Mouse (Mus musculus) limb, embryonic 13.5 days (tissue): ENCODE results near the gene Doc2g. TPM values are rescaled to one million over a fixed set of nuclear protein-coding genes. Genes with fewer than 3 reads are reported as not detected.

Experiments
- ATAC-seq: fragments of 200-750 bp; cut with Nextera tagmentation; 2 replicates; pipeline ENCODE4 v1.8.0; 2017; ENCODE audit warnings: low read depth, moderate number of reproducible peaks, moderate TSS enrichment; ENCODE audit not compliant: low FRiP score
- H3K27ac ChIP-seq: fragments of 300-500 bp; sonication (generic); 2 replicates; pipeline ENCODE4 v1.5.1; 2015; ENCODE audit warnings: inconsistent platforms, mild to moderate bottlenecking, moderate library complexity
- H3K27me3 ChIP-seq: fragments of 300-500 bp; sonication (generic); 2 replicates; pipeline ENCODE4 v1.6.1; 2015; ENCODE audit warnings: mild to moderate bottlenecking, inconsistent platforms
- H3K36me3 ChIP-seq: fragments of 300-500 bp; sonication (generic); 2 replicates; pipeline ENCODE4 v1.6.1; 2015; ENCODE audit warnings: inconsistent platforms, mild to moderate bottlenecking, moderate library complexity
- H3K4me1 ChIP-seq: fragments of 300-500 bp; sonication (generic); 2 replicates; pipeline ENCODE4 v1.6.1; 2015; ENCODE audit warnings: inconsistent platforms
- H3K4me2 ChIP-seq: fragments of 300-500 bp; sonication (generic); replicated peaks from 2 replicates; pipeline ENCODE4 v1.6.1; 2015; ENCODE audit warnings: inconsistent platforms, mild to moderate bottlenecking, moderate library complexity
- H3K4me3 ChIP-seq: fragments of 300-500 bp; sonication (generic); 2 replicates; pipeline ENCODE4 v1.5.1; 2015; ENCODE audit warnings: moderate library complexity, mild to moderate bottlenecking, inconsistent platforms
- H3K9ac ChIP-seq: fragments of 300-500 bp; sonication (generic); 2 replicates; pipeline ENCODE4 v1.6.1; 2015; ENCODE audit warnings: mild to moderate bottlenecking, inconsistent platforms
- H3K9me3 ChIP-seq: fragments of 300-500 bp; sonication (generic); 2 replicates; pipeline ENCODE4 v1.6.1; 2016; ENCODE audit warnings: inconsistent platforms
- WGBS: fragments of 180-500 bp; shearing (Covaris S2); methylation state at CpG from one replicate; pipeline ENCODE4 v1.1.7; 2015; 5-methylcytosine and 5-hydroxymethylcytosine counted together
- polyA plus RNA-seq: library from polyadenylated mRNA; unstranded; fragments of >200 nt; fragmentation: Nextera tagmentation; extraction: Ambion mirVana; gene quantifications from 2 replicates; pipeline ENCODE4 v1.2.1, GENCODE M21; 2015

The Doc2g gene
- polyA plus RNA-seq, 1 experiment from 2014 or later = 5.5 TPM

- H3K9ac ChIP-seq = no peak within 1 kb of the TSS
- no peak within 1 kb of the TSS for H3K27ac ChIP-seq
- H3K4me3 ChIP-seq = no peak within 1 kb of the TSS
- no peaks in the 10 kb centered on the region for H3K36me3 ChIP-seq
- no peaks in the 10 kb centered on the region for H3K9me3 ChIP-seq
- no peak within 1 kb of the TSS for H3K4me2 ChIP-seq
- no peaks in the 10 kb centered on the region for H3K4me1 ChIP-seq
- WGBS = 42% methylated on average over 5 of the region's 5 CpGs
- no peak for ATAC-seq
- no peaks in the 10 kb centered on the region for H3K27me3 ChIP-seq
Measured at GRCm38 (mm10) chr19:3992416-3992815, 10.7 kb upstream of the Doc2g start, which contains the start of gene Tbx10. Gene Tbx10, plus strand, starts transcription at chr19:3992752.

GRCm38 (mm10) chr19:3994932-3995331 lies 8.2 kb upstream of the Doc2g start:
- H3K4me1 ChIP-seq = peaks cover 6% of the 10 kb centered on the region
- no peak for ATAC-seq
- H3K4me2 ChIP-seq = no peak overlapping the region
- no peaks in the 10 kb centered on the region for H3K27me3 ChIP-seq
- no peak overlapping the region for H3K9ac ChIP-seq
- no peak overlapping the region for H3K27ac ChIP-seq
- no peak overlapping the region for H3K4me3 ChIP-seq
- WGBS = 63% methylated on average over 6 of the region's 6 CpGs
- H3K9me3 ChIP-seq = no peaks in the 10 kb centered on the region
- H3K36me3 ChIP-seq = no peaks in the 10 kb centered on the region

DNA sequence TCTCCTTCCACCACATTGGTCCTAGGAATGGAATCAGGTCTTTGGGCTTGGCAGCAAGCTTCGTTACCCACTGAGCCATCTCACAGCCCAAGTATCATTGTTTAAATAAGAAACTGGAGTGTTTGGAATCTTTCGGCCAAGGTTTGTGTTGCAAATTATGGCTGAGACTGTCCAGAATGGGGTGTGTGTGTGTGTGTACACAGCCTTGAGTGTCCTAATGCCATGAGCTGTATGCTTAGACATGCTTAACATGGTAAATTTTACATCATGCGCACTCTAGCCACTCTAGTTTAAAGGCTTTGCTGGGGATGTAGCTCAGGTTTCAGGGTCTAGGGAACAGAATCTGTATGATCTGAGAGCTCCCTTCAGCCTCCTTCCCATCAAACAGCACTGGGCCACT lies 7.6 kb upstream of the Doc2g start:
- WGBS = 86% methylated on average over 3 of the region's 3 CpGs
- Histone ChIP-seq H3K27me3 (no peaks in the 10 kb centered on the region), H3K9ac (no peak overlapping the region), H3K4me3 (no peak overlapping the region), H3K36me3 (no peaks in the 10 kb centered on the region), H3K9me3 (no peaks in the 10 kb centered on the region), H3K27ac (no peak overlapping the region), H3K4me2 (no peak overlapping the region), H3K4me1 (peaks cover 6% of the 10 kb centered on the region)
- ATAC-seq = no peak

- H3K27ac ChIP-seq = no peak overlapping the region
- H3K4me2 ChIP-seq = no peak overlapping the region
- no peaks in the 10 kb centered on the region for H3K9me3 ChIP-seq
- H3K9ac ChIP-seq = no peak overlapping the region
- no peak for ATAC-seq
- no peaks in the 10 kb centered on the region for H3K27me3 ChIP-seq
- no peaks in the 10 kb centered on the region for H3K36me3 ChIP-seq
- H3K4me1 ChIP-seq = peaks cover 9% of the 10 kb centered on the region
- 63% methylated on average over 7 of the region's 7 CpGs for WGBS
- no peak overlapping the region for H3K4me3 ChIP-seq
Measured at GRCm38 (mm10) chr19:3996106-3996505, 7.0 kb upstream of the Doc2g start.

DNA sequence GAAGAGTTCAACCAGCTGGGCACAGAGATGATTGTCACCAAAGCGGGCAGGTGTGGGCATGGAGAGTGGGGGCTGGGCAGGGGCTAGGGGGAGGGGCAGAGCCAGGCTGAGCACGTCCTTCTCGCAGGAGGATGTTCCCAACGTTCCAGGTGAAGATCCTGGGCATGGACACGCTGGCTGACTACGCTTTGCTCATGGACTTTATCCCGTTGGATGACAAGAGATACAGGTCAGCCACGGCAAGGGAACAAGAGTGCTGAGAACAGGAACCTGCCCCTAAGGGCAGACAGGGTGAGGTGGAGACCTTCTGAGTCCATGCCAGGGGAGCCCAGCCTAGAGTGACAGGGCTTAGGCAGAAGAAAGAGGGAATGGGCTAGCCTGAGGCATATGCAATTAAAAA lies 6.4 kb upstream of the Doc2g start:
- Histone ChIP-seq H3K27me3 (no peaks in the 10 kb centered on the region), H3K27ac (no peak overlapping the region), H3K9me3 (no peaks in the 10 kb centered on the region), H3K4me1 (peaks cover 16% of the 10 kb centered on the region), H3K4me2 (no peak overlapping the region), H3K4me3 (no peak overlapping the region), H3K36me3 (no peaks in the 10 kb centered on the region), H3K9ac (no peak overlapping the region; the same call in 1 of the 2 replicates)
- no peak for ATAC-seq
- WGBS = 80% methylated on average over 8 of the region's 8 CpGs

DNA sequence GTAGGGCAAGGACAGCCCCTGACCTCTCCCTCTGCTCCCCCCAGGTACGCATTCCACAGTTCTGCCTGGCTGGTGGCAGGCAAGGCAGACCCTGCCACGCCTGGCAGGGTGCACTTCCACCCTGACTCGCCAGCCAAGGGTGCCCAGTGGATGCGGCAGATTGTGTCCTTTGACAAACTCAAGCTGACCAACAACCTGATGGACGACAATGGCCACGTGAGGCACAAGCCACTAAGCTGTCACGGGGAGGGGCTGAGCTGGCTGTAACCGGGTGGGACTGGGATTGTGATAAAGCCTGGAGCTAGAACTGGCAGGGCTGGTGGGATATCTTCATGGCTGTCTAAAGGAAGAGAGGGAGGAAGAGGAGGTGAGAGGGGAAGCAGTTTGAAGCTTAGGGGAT lies 5.9 kb upstream of the Doc2g start:
- Histone ChIP-seq H3K27me3 (no peaks in the 10 kb centered on the region), H3K27ac (no peak overlapping the region), H3K9ac (no peak overlapping the region; the same call in 1 of the 2 replicates), H3K4me1 (peaks cover 17% of the 10 kb centered on the region), H3K9me3 (no peaks in the 10 kb centered on the region), H3K4me3 (no peak overlapping the region), H3K36me3 (no peaks in the 10 kb centered on the region), H3K4me2 (no peak overlapping the region)
- 64% methylated on average over 8 of the region's 8 CpGs for WGBS
- no peak for ATAC-seq

GRCm38 (mm10) chr19:3998335-3998734 lies 4.8 kb upstream of the Doc2g start:
- H3K9ac ChIP-seq = 0 out of 2 replicates have a peak overlapping the region, but pooled peaks have one; percentile 93
- H3K27me3 ChIP-seq = no peaks in the 10 kb centered on the region
- no peak for ATAC-seq
- no peaks in the 10 kb centered on the region for H3K9me3 ChIP-seq
- H3K36me3 ChIP-seq = no peaks in the 10 kb centered on the region
- 77% methylated on average over 8 of the region's 8 CpGs for WGBS
- H3K27ac ChIP-seq = no peak overlapping the region
- H3K4me1 ChIP-seq = peaks cover 17% of the 10 kb centered on the region
- H3K4me3 ChIP-seq = no peak overlapping the region
- no peak overlapping the region for H3K4me2 ChIP-seq

GRCm38 (mm10) chr19:3999121-3999730 lies 3.9 kb upstream of the Doc2g start:
- WGBS = 89% methylated on average over 9 of the region's 9 CpGs
- no peaks in the 10 kb centered on the region for H3K9me3 ChIP-seq
- H3K4me3 ChIP-seq = peak overlapping the region; percentile 79
- no peak overlapping the region for H3K27ac ChIP-seq
- ATAC-seq = no peak
- H3K36me3 ChIP-seq = no peaks in the 10 kb centered on the region
- H3K4me2 ChIP-seq = peak overlapping the region; percentile 86
- H3K4me1 ChIP-seq = peaks cover 17% of the 10 kb centered on the region
- peak overlapping the region; percentile 93; the same call in 1 of the 2 replicates for H3K9ac ChIP-seq
- H3K27me3 ChIP-seq = no peaks in the 10 kb centered on the region

DNA sequence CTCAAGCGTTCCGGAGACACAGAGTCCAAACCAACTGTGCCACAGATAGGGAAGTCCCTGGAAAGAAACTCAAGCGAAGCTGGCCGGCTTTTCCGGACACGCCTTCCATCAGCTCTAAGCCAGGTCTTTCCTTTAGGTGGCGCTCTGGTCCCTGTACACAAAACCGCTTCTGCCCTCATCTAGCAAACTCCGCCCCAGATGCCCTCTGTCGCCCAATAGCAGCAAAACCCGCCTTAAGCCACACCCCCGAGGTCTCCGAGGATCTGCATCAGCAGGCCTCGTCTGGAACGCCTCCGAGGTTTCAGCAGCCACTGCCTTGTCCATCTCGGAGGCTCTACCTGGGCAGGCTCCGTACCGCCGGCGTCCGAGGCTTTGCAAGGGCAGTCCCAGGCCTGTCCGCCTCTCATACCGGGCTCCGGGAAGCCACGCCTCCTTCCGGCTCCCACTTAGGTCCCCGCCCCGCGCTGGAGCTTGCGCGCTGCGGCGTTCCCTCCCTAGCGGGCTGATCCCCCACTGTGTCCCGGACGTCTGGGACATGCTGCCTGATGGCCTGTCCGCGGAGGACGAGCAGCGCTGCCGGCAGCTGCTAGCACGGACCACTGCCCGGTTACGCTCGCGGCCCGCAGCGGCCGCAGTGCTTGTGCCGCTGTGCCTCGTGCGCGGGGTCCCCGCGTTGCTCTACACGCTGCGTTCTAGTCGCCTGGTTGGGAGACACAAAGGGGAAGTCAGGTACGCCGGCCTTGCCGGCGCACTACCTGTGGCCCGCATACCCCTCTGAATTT lies 2.8 kb upstream of the Doc2g start, which contains the start of the genes Nudt8 and Gm49405:
Gene Nudt8 (plus strand): TSS at position 462 of the 782 bp plus-strand sequence.
Gene Gm49405 (plus strand): TSS at position 508 of the 782 bp plus-strand sequence.
- ATAC-seq = peak; percentile 90
- Histone ChIP-seq H3K27ac (peak within 1 kb of the TSS; percentile 97), H3K9ac (peak within 1 kb of the TSS; percentile 93), H3K4me2 (peak within 1 kb of the TSS; percentile 86), H3K9me3 (no peaks in the 10 kb centered on the region), H3K4me3 (peak within 1 kb of the TSS; percentile 79), H3K36me3 (peaks cover 5% of the 10 kb centered on the region), H3K27me3 (no peaks in the 10 kb centered on the region), H3K4me1 (peaks cover 17% of the 10 kb centered on the region)
- WGBS = under 1% methylated on average over 64 of the region's 64 CpGs

DNA sequence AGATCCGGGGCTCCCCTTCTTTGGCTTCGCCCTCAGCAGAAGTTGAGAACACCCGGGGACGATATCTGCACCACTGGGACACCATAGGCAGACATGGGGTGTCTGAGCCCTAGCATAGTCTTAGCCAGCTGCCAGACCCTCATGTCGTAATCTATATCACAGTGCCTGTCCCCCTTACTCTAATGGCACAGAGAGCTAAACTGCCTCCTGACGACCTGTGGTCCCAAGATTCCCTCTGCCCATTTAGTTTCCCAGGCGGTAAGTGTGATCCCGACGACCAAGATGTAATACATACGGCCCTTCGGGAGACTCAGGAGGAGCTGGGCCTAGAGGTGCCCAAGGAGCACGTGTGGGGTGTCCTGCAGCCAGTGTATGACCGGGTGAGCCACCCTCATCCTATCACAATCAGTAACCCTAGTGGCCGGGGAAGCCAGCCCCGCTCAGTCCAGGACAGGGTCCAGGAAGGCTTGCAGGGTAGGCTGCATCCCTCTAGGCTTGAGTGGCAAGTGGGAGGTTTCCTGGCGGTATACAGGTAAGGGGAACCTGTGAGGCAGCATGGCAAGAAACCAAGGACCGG lies 2.1 kb upstream of the Doc2g start:
- Histone ChIP-seq H3K36me3 (peaks cover 13% of the 10 kb centered on the region), H3K9ac (peak overlapping the region; percentile 93), H3K4me1 (peaks cover 17% of the 10 kb centered on the region), H3K9me3 (no peaks in the 10 kb centered on the region), H3K27me3 (no peaks in the 10 kb centered on the region), H3K4me2 (peak overlapping the region; percentile 86), H3K4me3 (peak overlapping the region; percentile 79), H3K27ac (peak overlapping the region; percentile 97)
- ATAC-seq = peak; percentile 4; the same call in 1 of the 2 replicates
- WGBS = 14% methylated on average over 17 of the region's 17 CpGs

- WGBS = 85% methylated on average over 5 of the region's 5 CpGs
- H3K4me2 ChIP-seq = peak overlapping the region; percentile 86
- no peak for ATAC-seq
- H3K27me3 ChIP-seq = no peaks in the 10 kb centered on the region
- peaks cover 17% of the 10 kb centered on the region for H3K4me1 ChIP-seq
- no peaks in the 10 kb centered on the region for H3K9me3 ChIP-seq
- peak overlapping the region; percentile 93; the same call in 1 of the 2 replicates for H3K9ac ChIP-seq
- peaks cover 20% of the 10 kb centered on the region for H3K36me3 ChIP-seq
- 0 out of 2 replicates have a peak overlapping the region, but pooled peaks have one; percentile 79 for H3K4me3 ChIP-seq
- H3K27ac ChIP-seq = no peak overlapping the region
Measured at GRCm38 (mm10) chr19:4001752-4002151, 1.4 kb upstream of the Doc2g start.

- H3K4me3 ChIP-seq = no peak overlapping the region
- 70% methylated on average over 12 of the region's 12 CpGs for WGBS
- no peak overlapping the region for H3K27ac ChIP-seq
- peaks cover 17% of the 10 kb centered on the region for H3K4me1 ChIP-seq
- H3K9ac ChIP-seq = 0 out of 2 replicates have a peak overlapping the region, but pooled peaks have one; percentile 31
- H3K36me3 ChIP-seq = peaks cover 39% of the 10 kb centered on the region
- no peak overlapping the region for H3K4me2 ChIP-seq
- ATAC-seq = no peak
- no peaks in the 10 kb centered on the region for H3K9me3 ChIP-seq
- H3K27me3 ChIP-seq = no peaks in the 10 kb centered on the region
Measured at GRCm38 (mm10) chr19:4003641-4004040, 528 bp downstream of the Doc2g start.
